Mouse (Mus musculus): ENCODE measurements around the gene Pabpn1. TPM values are rescaled to one million over a fixed set of nuclear protein-coding genes. Genes with fewer than 3 reads are reported as not detected.

Gene Pabpn1
- polyA plus RNA-seq, 1 experiment, result 144 TPM

DNA sequence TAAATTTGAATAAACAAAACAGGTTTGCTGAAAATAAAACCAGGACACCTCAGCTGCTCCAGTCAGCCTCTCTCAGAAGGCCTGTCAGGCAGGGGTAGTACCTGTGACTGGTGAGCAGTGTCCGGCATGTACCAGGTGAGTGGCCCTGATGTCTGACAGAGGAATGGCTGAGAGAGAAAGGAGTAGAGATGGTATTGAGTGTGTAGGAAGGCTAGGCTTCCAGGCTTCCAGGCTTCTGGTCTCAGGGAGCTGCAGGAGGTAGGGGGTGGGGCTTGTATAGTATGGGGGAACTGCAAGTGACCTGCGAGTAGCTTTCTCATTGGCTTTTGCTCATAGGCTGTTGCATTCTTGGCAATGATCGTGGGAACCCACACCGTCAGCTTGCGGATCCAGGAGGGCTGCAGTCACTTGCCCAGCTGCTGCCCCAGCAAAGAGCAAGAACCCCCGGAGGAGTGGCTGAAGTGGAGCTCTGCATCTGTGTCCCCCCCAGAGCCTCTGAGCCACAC, 40.4 kb downstream of the Pabpn1 start, which contains the start of gene Il25:
Gene Il25 (plus strand): TSS at position 51 of the 506 bp plus-strand sequence.
- H3K27ac ChIP-seq (ENCODE audit: insufficient read depth, low read depth, low read length), result no peak within 1 kb of the TSS
- TF ChIP-seq POLR2A (IDR thresholded peaks at IDR 0.05; ENCODE audit: borderline replicate concordance, low read depth, low read length) (no peak), CTCF (IDR thresholded peaks at IDR 0.05; ENCODE audit: low read depth, low read length) (no peak)
- H3K4me1 ChIP-seq (ENCODE audit: control insufficient read depth, insufficient read depth, low read length), result no peaks in the 10 kb centered on the region
- H3K4me3 ChIP-seq (ENCODE audit: insufficient read depth, low read length), result no peak within 1 kb of the TSS

DNA sequence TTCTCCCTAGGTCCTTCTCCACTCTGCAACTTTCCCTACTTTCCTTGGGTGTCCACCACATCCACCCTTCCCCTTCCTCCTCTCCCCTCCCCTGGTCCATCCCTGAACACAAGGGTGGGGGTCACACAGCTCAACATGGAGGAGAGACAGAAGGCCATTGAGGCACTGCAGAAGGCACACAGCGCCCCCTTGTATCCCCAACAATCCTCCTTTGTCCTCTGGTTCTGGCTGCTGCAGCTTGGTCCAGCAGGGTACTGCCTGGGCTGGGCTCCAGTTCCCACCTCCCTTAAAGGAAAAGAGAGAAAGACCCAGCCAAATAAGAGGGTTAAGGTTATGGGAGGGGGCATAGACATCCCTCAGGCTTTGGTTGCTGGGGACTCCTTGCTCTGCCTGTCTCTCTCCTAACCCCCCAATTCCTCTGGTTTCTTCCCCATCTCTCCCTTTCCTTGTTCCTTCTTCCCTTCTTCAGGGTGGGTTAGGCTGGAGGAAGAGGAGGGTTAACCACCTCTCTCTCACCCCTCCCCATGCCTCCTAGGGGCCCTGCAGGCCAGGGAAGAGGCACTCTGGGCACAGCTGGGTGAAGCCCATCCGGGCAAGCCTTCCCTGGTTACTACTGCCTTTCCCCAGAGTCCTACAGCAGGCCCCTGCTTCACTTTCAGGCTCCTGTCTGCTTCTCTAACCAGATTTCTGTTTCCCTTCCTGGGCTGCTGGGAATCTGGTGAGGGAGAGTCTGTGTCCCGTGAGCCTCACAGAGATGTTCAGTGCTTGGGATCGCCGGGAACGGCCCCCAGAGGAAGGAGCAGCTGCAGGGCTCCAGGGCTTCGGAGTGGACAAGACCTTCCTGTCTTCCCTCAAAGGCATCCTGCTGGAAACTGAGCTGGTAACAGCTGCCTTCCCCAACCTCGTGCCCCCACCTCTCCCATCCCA, 43.9 kb downstream of the Pabpn1 start, which contains the start of gene Cmtm5:
Gene Cmtm5 (plus strand): TSS at position 358 of the 927 bp plus-strand sequence.
- Histone ChIP-seq H3K4me3 (ENCODE audit: insufficient read depth, low read length) (no peak within 1 kb of the TSS), H3K27ac (ENCODE audit: insufficient read depth, low read depth, low read length) (no peak within 1 kb of the TSS), H3K4me1 (ENCODE audit: control insufficient read depth, insufficient read depth, low read length) (no peaks in the 10 kb centered on the region)
- TF ChIP-seq CTCF (IDR thresholded peaks at IDR 0.05; ENCODE audit: low read depth, low read length) (no peak), POLR2A (IDR thresholded peaks at IDR 0.05; ENCODE audit: borderline replicate concordance, low read depth, low read length) (no peak)

DNA sequence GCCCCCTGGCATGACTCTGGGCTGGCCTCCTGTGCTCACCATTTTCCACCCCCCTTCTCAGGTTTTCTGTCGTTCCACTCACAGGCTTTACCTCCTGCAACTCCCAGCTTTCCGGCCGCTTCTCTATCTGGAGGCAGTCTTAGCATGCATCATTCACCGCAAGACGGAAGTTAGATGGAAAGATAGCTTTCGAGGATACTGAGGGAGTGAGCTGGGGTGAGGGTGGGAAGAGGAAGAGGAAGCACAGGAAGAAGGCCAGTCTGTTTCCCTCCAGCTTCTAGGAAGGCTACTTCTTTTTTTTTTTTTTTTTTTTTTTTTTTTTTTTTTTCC, 44.5 kb downstream of the Pabpn1 start:
- H3K4me3 ChIP-seq (ENCODE audit: insufficient read depth, low read length), result no peak overlapping the region
- H3K27ac ChIP-seq (ENCODE audit: insufficient read depth, low read depth, low read length), result no peak overlapping the region
- H3K4me1 ChIP-seq (ENCODE audit: control insufficient read depth, insufficient read depth, low read length), result no peaks in the 10 kb centered on the region
- TF ChIP-seq POLR2A (IDR thresholded peaks at IDR 0.05; ENCODE audit: borderline replicate concordance, low read depth, low read length) (no peak), CTCF (IDR thresholded peaks at IDR 0.05; ENCODE audit: low read depth, low read length) (no peak)

DNA sequence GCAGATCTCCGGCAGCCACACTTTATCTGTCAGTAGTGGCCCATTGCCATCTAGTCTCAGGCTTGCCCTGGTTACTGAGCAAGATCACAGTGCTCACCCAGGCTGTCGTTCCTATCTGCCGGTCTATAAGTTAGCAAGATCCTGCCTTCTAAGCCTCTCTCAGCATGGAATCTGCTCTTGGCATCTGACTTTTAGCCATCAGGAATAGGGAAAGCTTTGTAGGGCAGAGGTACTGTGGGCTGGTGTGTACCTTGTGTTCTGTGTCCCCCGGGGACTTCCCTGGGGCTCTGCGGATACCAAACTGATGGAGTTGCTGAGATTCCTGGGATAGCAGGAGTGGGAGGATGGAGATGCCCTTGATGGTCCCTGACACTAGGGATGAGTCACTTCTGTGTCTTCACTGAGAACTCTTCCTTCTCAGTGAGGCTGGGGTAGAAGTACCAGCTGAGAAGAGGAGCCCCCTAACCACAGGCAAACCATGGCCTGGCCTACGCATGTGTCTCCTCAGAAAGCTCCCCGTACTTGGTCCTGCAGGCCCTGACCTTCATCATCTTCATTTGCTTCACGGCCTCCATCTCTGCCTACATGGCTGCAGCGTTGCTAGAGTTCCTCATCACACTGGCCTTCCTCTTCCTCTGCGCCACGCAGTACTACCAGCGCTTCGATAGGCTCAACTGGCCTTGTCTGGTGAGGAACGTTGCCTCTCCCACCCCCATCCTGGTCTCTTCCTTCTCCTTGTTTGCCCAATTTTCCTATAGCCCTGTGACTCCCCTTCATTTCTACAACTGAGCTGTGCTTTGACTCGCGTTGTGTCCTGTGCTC, 45.3 kb downstream of the Pabpn1 start:
- Histone ChIP-seq H3K4me3 (ENCODE audit: insufficient read depth, low read length) (no peak overlapping the region), H3K27ac (ENCODE audit: insufficient read depth, low read depth, low read length) (no peak overlapping the region), H3K4me1 (ENCODE audit: control insufficient read depth, insufficient read depth, low read length) (no peaks in the 10 kb centered on the region)
- TF ChIP-seq CTCF (IDR thresholded peaks at IDR 0.05; ENCODE audit: low read depth, low read length) (no peak), POLR2A (IDR thresholded peaks at IDR 0.05; ENCODE audit: borderline replicate concordance, low read depth, low read length) (no peak)

DNA sequence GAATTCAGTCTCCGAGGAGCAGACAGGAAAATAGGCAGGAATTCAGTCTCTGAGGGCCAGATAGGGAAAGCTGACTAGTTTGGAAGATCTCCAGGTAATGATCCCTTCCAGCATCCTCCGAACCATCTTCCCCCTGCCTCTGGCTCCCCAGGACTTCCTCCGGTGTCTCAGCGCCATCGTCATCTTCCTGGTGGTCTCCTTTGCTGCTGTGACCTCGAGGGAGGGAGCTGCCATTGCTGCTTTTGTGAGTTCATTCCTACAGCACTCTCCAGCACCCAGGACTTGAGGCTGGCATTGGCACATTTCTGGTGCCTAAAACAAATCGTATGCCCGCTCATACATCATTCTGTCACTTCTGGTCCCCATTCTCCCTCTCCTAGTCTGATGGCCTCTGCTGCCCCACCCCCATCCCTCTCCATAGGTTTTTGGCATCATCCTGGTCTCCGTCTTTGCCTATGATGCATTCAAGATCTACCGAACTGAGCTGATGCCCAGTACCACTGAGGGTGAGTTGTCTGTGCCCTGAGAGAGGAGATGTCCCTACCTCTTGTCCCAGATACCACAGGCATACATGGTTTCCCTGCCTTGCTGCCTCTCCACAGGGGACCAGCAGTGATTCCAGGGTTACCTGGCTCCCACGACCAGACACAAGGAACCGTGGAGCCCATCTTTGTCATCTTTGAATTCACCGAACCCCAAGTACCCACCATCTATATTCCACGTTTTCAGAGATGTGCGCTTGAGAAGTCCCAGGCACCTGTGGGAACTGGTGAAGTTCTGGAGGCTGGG, 46.3 kb downstream of the Pabpn1 start:
- H3K4me1 ChIP-seq (ENCODE audit: control insufficient read depth, insufficient read depth, low read length), result no peaks in the 10 kb centered on the region
- no peak overlapping the region for H3K4me3 ChIP-seq (ENCODE audit: insufficient read depth, low read length)
- H3K27ac ChIP-seq (ENCODE audit: insufficient read depth, low read depth, low read length), result no peak overlapping the region
- TF ChIP-seq CTCF (IDR thresholded peaks at IDR 0.05; ENCODE audit: low read depth, low read length) (no peak), POLR2A (IDR thresholded peaks at IDR 0.05; ENCODE audit: borderline replicate concordance, low read depth, low read length) (no peak)

DNA sequence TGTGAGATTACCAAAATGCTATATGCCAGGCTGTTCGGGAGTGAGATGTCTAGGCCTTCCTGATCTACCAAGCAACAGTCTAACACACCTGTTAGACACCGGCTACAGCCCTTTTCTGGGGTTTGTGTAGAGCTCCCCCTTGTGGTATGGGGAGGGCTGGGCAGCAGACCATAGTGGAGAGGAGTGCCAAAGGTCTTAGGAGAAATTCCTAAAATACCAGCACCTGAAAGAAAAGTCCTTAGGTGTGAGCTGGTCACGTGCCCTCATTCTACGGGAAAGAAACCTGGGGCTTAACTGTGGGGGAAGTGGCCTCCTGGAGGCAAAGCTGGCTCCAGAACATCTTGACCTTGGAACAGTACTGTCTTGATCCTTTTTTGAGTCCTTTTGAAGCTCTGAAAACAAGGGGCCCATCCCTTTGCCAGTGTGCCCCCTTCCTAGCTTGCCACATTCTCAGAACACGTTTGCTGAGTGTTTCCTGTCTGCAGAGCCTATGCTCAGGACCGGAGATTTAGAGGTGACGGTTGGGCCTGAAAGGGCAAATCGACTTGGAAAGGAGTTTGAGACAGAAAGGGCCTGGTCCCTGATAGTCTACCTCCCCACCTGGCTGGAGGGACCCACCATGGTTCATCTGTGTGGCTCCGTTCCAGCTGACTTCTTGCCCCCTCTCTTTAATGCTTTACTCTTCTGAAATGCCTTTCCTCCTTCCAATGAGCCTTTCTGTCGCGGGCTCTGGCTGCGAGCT, 47.3 kb downstream of the Pabpn1 start:
- H3K4me1 ChIP-seq (ENCODE audit: control insufficient read depth, insufficient read depth, low read length), result no peaks in the 10 kb centered on the region
- H3K4me3 ChIP-seq (ENCODE audit: insufficient read depth, low read length), result no peak overlapping the region
- no peak overlapping the region for H3K27ac ChIP-seq (ENCODE audit: insufficient read depth, low read depth, low read length)
- TF ChIP-seq CTCF (IDR thresholded peaks at IDR 0.05; ENCODE audit: low read depth, low read length) (peak; percentile 92), POLR2A (IDR thresholded peaks at IDR 0.05; ENCODE audit: borderline replicate concordance, low read depth, low read length) (no peak)

DNA sequence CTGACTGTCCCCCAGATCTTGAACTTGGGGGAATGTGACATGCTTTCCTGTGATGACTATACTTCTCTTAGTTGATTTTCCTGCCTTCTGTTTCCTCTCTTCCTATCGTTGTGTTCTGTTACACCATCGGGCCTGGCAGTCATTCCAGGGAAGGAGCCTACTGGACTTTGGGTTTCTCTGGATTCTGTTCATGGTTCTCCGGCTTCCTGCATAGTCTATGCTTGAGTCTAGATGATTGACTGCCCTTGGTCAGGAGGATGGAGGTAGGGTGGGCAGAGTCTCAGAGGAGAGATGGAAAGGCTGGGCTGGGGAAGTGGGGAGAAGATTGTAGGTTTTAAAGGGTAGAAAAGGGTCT, 47.9 kb downstream of the Pabpn1 start:
- H3K27ac ChIP-seq (ENCODE audit: insufficient read depth, low read depth, low read length), result no peak overlapping the region
- TF ChIP-seq CTCF (IDR thresholded peaks at IDR 0.05; ENCODE audit: low read depth, low read length) (no peak), POLR2A (IDR thresholded peaks at IDR 0.05; ENCODE audit: borderline replicate concordance, low read depth, low read length) (no peak)
- no peaks in the 10 kb centered on the region for H3K4me1 ChIP-seq (ENCODE audit: control insufficient read depth, insufficient read depth, low read length)
- no peak overlapping the region for H3K4me3 ChIP-seq (ENCODE audit: insufficient read depth, low read length)

DNA sequence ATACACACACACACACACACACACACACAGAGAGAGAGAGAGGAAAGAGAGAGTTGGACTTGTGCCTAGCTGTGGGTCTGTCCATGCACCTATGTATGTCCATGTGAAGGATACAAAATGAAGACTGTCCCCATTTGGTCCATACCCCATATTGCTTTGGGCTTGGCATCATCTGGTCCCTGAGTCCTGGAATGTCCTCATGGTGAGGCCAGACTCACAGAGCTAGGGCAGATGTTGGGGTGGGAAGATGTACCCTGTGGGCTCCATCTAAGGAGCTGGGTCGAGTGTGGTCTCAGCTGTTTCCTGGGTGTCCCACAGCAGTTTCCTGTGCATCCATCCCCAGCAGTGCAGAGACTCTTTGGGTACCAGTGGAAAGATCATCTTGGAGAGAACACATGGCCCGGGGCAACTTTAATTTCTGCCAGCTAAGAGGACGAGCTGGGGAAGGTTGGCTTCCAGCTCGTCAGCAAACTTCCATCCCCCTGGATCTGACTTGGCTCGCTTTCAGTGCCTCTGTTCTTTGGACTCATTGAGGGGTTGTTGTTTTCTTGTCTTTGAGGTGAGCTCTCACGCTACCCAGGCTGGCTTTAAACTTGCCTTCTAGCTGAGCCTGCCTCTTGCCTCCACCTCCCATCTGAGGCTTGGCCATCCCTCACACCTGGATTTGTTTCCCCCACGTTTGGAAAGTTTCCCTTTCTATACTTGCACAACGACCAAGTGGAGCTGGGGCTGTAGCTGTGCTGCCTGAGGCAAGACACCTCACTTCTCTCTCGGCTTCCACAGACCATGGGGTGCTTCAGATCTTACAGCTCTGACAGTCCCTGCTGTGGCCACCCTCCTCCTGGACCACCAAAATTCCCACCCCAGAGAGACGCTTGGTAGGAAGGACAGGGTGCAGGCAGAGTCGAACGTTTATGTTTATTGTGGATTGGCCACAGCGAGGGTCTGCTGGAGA, 49.0 kb downstream of the Pabpn1 start:
- no peaks in the 10 kb centered on the region for H3K4me1 ChIP-seq (ENCODE audit: control insufficient read depth, insufficient read depth, low read length)
- no peak overlapping the region for H3K27ac ChIP-seq (ENCODE audit: insufficient read depth, low read depth, low read length)
- TF ChIP-seq POLR2A (IDR thresholded peaks at IDR 0.05; ENCODE audit: borderline replicate concordance, low read depth, low read length) (no peak), CTCF (IDR thresholded peaks at IDR 0.05; ENCODE audit: low read depth, low read length) (no peak)
- H3K4me3 ChIP-seq (ENCODE audit: insufficient read depth, low read length), result no peak overlapping the region
